Mouse (Mus musculus): ENCODE data around the gene Rfc1. TPM values are rescaled to one million over a fixed set of nuclear protein-coding genes. Genes with fewer than 3 reads are reported as not detected.

Gene Rfc1
- polyA plus RNA-seq, 1 experiment from 2014 or later = 72.1 TPM

Other genes starting within 250 kb of the Rfc1 start
- 0.15 TPM in 1 of 2 replicates, not detected in the other for gene Tmem156, start 243.5 kb downstream of the Rfc1 start, polyA plus RNA-seq (2014; fragmentation: Nextera tagmentation; extraction: Ambion mirVana)
- gene Klhl5, start 228.1 kb downstream of the Rfc1 start, polyA plus RNA-seq (2014; fragmentation: Nextera tagmentation; extraction: Ambion mirVana) = 13.3 and 17.7 TPM in 2 replicates
- gene Wdr19, start 136.0 kb downstream of the Rfc1 start, polyA plus RNA-seq (2014; fragmentation: Nextera tagmentation; extraction: Ambion mirVana) = 6.7 and 9.5 TPM in 2 replicates
- 0.07 and 0.29 TPM in 2 replicates for gene Klb, start 12.6 kb upstream of the Rfc1 start, polyA plus RNA-seq (2014; fragmentation: Nextera tagmentation; extraction: Ambion mirVana)
- 708 and 716 TPM in 2 replicates for gene Rpl9, start 55.8 kb upstream of the Rfc1 start, polyA plus RNA-seq (2014; fragmentation: Nextera tagmentation; extraction: Ambion mirVana)
- 55.2 and 56.2 TPM in 2 replicates for gene Lias, start 55.8 kb upstream of the Rfc1 start, polyA plus RNA-seq (2014; fragmentation: Nextera tagmentation; extraction: Ambion mirVana)
- gene Ugdh, start 100.3 kb upstream of the Rfc1 start, polyA plus RNA-seq (2014; fragmentation: Nextera tagmentation; extraction: Ambion mirVana) = 91.0 and 94.9 TPM in 2 replicates
- not detected in 2 replicates for gene Gm43552, start 157.2 kb upstream of the Rfc1 start, polyA plus RNA-seq (2014; fragmentation: Nextera tagmentation; extraction: Ambion mirVana)
- 92.0 and 108 TPM in 2 replicates for gene Smim14, start 201.5 kb upstream of the Rfc1 start, polyA plus RNA-seq (2014; fragmentation: Nextera tagmentation; extraction: Ambion mirVana)
- 114 and 120 TPM in 2 replicates for gene Ube2k, start 201.6 kb upstream of the Rfc1 start, polyA plus RNA-seq (2014; fragmentation: Nextera tagmentation; extraction: Ambion mirVana)

Measured in heart, embryonic 11.5 days (tissue).